Mouse (Mus musculus) cortical plate, adult 2 months (tissue): ENCODE results near the gene 1700001O22Rik. TPM values are rescaled to one million over a fixed set of nuclear protein-coding genes. Genes with fewer than 3 reads are reported as not detected.

Experiments used
- H3K27ac ChIP-seq: fragments of 200-500 bp; 2 replicates; pipeline ENCODE4 v1.5.1; 2012; ENCODE audit warnings: low read length, control low read depth, inconsistent platforms; ENCODE audit not compliant: insufficient read depth
- H3K4me1 ChIP-seq: fragments of 200-500 bp; 2 replicates; pipeline ENCODE4 v1.6.1; 2011; ENCODE audit warnings: low read length; ENCODE audit not compliant: control insufficient read depth, insufficient read depth
- H3K4me3 ChIP-seq: fragments of 200-500 bp; 2 replicates; pipeline ENCODE4 v1.5.1; 2011; ENCODE audit warnings: mild to moderate bottlenecking, low read length, control low read depth; ENCODE audit not compliant: insufficient read depth
- CTCF ChIP-seq: fragments of 200-500 bp; IDR thresholded peaks from 2 replicates; pipeline ENCODE4 v1.5.1; 2011; ENCODE audit warnings: mild to moderate bottlenecking, control low read depth, low read length; ENCODE audit not compliant: insufficient read depth; ENCODE audit errors: extremely low read depth
- POLR2A ChIP-seq: fragments of 200-500 bp; IDR thresholded peaks from 2 replicates; pipeline ENCODE4 v1.6.1; 2011; ENCODE audit warnings: mild to moderate bottlenecking, low read length, control low read depth; ENCODE audit not compliant: insufficient read depth; ENCODE audit errors: extremely low read depth
- polyA plus RNA-seq: library from polyadenylated mRNA; depleted of rRNA; stranded (reverse); fragments of >200 nt; gene quantifications from 2 replicates; pipeline ENCODE4 v1.2.3, GENCODE M21; 2012; rRNA removed

1700001O22Rik gene
- polyA plus RNA-seq, 1 experiment: 13.5 TPM

DNA sequence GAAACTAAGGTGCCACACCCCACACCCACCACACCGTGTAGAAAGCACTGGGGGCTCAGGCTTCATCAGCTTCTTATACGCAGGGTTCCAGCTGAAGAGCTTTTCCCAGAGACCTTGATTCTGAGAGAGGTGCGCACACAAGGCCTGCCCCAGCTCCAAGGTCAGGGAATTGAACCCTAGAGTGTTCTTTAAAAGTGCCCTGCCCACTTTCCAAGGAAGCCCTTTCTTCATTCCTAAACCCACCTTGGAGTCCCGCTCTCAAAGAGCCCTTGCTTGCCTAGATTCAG, 44.4 kb downstream of the 1700001O22Rik start:
- Histone ChIP-seq H3K27ac (peak overlapping the region; percentile 45; the same call in 1 of the 2 replicates), H3K4me1 (0 out of 2 replicates have a peak, but pooled peaks cover 2% of the 10 kb centered on the region), H3K4me3 (no peak overlapping the region)
- no peak for TF ChIP-seq CTCF
- TF ChIP-seq POLR2A: no peak

DNA sequence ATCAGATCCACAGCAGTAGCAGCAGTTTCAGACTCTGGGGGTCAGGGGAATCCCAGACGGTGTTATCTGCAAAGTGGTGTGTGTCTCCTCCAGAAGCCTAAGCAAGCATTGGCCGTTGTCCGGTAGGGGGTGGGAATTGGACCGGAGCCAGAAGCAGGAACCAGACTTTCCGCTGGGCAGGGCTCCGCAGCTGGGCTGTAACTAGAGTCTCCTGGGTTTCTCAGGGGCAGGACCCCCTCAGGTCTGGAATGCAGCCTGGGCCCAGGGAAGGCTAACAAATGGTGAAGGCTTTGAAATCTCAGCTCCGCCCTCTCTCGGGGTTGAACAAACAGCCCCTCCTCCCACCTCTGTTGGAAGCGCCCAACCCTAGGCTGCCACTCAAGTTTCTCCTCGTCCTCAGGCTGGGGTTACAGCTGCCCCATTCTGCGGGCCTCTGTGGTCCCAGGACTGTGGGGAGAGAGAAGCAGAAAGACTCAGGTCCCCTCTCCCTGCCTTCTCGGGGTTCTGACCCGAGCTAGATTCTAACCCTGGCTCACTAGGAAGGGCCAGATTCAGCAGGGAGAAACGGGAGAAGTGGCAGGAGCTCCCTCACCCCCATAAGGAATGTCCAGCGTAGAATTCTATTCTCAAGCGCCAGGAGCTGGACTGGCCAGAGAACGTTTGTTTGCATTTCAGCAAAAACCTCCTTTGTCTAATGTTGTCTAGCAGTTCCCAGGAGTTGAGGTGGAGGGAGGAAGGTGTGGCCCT, 44.9 kb downstream of the 1700001O22Rik start:
- H3K4me1 ChIP-seq: 0 out of 2 replicates have a peak, but pooled peaks cover 2% of the 10 kb centered on the region
- peak overlapping the region; percentile 45 for H3K27ac ChIP-seq
- no peak overlapping the region for H3K4me3 ChIP-seq
- 0 out of 2 replicates have a peak, but pooled peaks have one; percentile 10 for TF ChIP-seq CTCF
- no peak for TF ChIP-seq POLR2A

DNA sequence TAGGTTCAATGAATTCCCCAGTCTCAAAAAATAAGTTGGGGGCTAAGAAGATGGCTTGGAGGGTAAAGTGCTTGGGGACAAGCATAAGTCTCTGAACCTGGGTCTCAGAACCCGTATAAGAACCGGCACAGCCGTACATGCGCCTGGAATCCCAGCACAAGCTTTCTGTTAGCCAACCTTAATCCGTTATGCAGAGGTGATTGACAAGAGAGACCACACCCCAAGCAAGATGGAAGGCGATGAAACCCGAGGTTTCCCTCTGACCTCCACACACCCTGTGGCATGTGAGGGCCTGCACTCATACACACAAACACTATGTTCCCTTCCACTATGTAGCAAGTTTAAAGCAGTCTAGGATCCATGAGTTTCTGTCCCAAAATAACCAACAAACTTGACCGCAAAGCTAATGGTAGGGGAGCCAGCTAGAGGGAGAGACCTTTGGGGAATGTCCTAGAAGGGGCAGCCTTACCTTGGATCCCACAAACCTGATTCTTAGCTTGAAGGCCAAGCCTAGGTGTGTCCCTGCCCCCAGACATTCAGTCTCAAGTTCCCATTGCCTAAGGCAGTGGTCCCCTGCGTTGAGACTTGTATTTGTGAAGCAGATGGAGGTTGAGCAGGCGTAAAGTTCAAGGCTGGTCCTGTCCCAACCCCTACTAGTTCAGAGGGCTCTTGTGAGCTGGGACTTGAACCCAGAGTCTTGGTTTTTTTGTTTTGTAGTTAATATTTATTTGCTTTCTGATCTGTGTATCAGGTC, 46.3 kb downstream of the 1700001O22Rik start:
- Histone ChIP-seq H3K27ac (no peak overlapping the region), H3K4me1 (0 out of 2 replicates have a peak, but pooled peaks cover 2% of the 10 kb centered on the region), H3K4me3 (no peak overlapping the region)
- TF ChIP-seq POLR2A (no peak), CTCF (no peak)

DNA sequence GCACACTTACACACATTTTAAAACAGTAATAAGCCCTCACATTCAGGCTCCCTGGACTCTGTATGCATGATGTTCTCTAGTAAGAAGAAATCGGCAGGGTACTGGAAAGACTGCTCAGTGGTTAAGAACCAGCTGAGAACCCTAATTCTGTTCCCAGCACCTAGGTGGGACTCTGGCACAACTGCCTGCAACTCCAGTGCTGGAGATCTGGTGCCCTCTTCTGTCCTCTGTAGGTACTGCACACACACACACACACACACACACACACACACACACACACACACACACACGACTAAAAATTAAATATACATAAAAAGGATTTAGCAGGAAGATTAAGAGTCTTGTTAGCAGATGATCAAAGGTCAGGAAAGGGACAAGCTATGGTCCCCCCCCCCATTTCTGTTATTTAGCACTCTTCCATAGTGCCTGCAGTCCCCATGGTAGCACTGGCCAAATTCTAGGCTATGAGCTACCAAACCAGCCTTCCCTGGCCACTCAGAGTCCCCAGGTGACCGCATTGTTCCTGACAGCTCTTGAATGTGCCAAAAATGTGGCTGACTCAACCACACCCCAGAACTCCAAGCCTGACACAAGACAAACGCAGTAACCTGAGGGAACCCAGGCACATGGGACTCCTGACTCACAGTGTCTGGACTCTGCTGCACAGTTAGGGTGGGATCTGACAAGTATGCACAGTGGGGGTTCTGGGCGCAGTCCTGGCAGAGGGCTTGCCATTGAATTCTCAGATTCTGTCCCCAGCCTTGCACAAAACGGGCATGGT, 47.3 kb downstream of the 1700001O22Rik start:
- H3K4me3 ChIP-seq: no peak overlapping the region
- 0 out of 2 replicates have a peak, but pooled peaks cover 2% of the 10 kb centered on the region for H3K4me1 ChIP-seq
- H3K27ac ChIP-seq: no peak overlapping the region
- TF ChIP-seq CTCF: no peak
- no peak for TF ChIP-seq POLR2A

DNA sequence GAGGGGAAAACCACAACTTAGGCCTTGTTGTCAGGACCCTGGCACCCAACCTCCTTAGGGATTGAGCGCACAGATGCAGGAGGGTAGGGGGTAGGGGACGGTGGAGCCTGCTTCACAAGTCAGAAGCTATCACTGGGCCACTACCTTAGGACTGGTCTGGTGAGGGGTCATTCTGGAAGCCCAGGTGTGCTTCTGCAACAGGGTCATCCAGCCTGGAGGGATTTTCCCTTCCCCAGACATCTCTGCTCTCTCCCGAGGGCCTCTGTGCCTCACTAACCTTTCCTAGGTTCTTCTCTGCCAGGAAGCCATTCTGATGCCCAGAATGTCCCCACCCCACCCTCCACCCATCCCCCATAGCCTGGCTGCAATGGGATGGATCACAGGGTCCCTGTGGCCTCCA, 48.6 kb downstream of the 1700001O22Rik start:
- no peak for TF ChIP-seq POLR2A
- TF ChIP-seq CTCF: no peak

GRCm38 (mm10) chr2:30753219-30753618, 50.2 kb downstream of the 1700001O22Rik start:
- TF ChIP-seq CTCF (no peak), POLR2A (no peak)
- no peak overlapping the region for H3K4me3 ChIP-seq
- H3K4me1 ChIP-seq: no peaks in the 10 kb centered on the region
- H3K27ac ChIP-seq: no peak overlapping the region

More for the DNA sequence above, 48.6 kb downstream of the 1700001O22Rik start:
- H3K4me3 ChIP-seq: no peak overlapping the region
- H3K27ac ChIP-seq: no peak overlapping the region
- H3K4me1 ChIP-seq: no peaks in the 10 kb centered on the region

GRCm38 (mm10) chr2:30752471-30752870, 51.0 kb downstream of the 1700001O22Rik start:
- no peaks in the 10 kb centered on the region for H3K4me1 ChIP-seq
- no peak overlapping the region for H3K27ac ChIP-seq
- TF ChIP-seq CTCF: no peak
- TF ChIP-seq POLR2A: no peak
- H3K4me3 ChIP-seq: no peak overlapping the region

DNA sequence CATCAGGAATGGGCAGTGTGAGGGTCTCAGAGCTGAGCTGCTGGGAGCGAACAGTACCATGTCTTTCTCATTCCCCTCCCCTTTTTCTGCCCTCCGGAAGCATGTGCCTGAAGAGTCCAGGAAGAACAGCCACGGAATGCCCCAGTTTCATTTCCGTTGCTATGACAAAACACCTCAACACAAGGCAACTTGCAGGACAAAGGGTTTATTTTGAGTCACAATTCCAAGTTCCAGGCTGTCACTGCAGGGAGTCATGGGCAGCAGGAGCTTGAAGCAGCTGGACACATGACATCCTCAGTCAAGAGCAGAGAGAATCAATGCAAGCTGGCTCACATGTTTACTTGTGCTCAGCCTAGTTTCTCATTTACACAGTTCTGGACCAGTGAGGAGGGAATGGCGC, 53.4 kb downstream of the 1700001O22Rik start:
- TF ChIP-seq POLR2A: no peak
- TF ChIP-seq CTCF: no peak
- Histone ChIP-seq H3K4me1 (no peaks in the 10 kb centered on the region), H3K27ac (no peak overlapping the region), H3K4me3 (no peak overlapping the region)

GRCm38 (mm10) chr2:30747602-30748162, 55.8 kb downstream of the 1700001O22Rik start:
- Histone ChIP-seq H3K4me3 (no peak overlapping the region), H3K4me1 (no peaks in the 10 kb centered on the region), H3K27ac (no peak overlapping the region)
- TF ChIP-seq CTCF: no peak
- TF ChIP-seq POLR2A: no peak

Other genes with a start within 250 kb of the 1700001O22Rik start
- 5.3 and 6.4 TPM in 2 replicates for gene Cstad, start 208.6 kb downstream of the 1700001O22Rik start, polyA plus RNA-seq
- gene Ntmt1, start 4.2 kb upstream of the 1700001O22Rik start, polyA plus RNA-seq: 47.1 TPM in 2 replicates
- gene Asb6, start 26.7 kb upstream of the 1700001O22Rik start, polyA plus RNA-seq: 44.1 and 45.8 TPM in 2 replicates
- gene Prrx2, start 31.3 kb upstream of the 1700001O22Rik start, polyA plus RNA-seq: 2.3 and 2.7 TPM in 2 replicates
- 6.3 and 7.2 TPM in 2 replicates for gene Ptges, start 126.2 kb upstream of the 1700001O22Rik start, polyA plus RNA-seq
- 35.9 and 39.1 TPM in 2 replicates for gene Tor1b, start 149.3 kb upstream of the 1700001O22Rik start, polyA plus RNA-seq
- 52.5 and 56.5 TPM in 2 replicates for gene Tor1a, start 164.3 kb upstream of the 1700001O22Rik start, polyA plus RNA-seq
- 113 and 117 TPM in 2 replicates for gene BC005624, start 178.5 kb upstream of the 1700001O22Rik start, polyA plus RNA-seq
- 50.6 and 53.1 TPM in 2 replicates for gene Usp20, start 178.6 kb upstream of the 1700001O22Rik start, polyA plus RNA-seq